ENCODE assay signal across 8 mouse cellular contexts in genomic region chr11:119363534-119364145, GRCm38 (mm10). TPM values are rescaled to one million over a fixed set of nuclear protein-coding genes. Genes with fewer than 3 reads are reported as not detected.
A peak's percentile ranks its signal among the peaks of the same experiment; 100 is the strongest.
DNase-seq lines count a peak whose midpoint lies in the region; ATAC-seq and TF ChIP-seq lines count a peak whose summit lies in the region.

No protein-coding gene starts in this region.

- WGBS in heart, embryonic 16.5 days, result 33% methylated on average over 11 of the region's 11 CpGs
- WGBS in liver, embryonic 13.5 days (ENCODE audit: insufficient replicate concordance), result 21% methylated on average over 11 of the region's 11 CpGs
- 28% methylated on average over 11 of the region's 11 CpGs for whole genome bisulfite sequencing in neural tube, embryonic 11.5 days

- H3K4me2 ChIP-seq in heart, embryonic 16.5 days (ENCODE audit: low read depth, low read length), result 0 out of 2 replicates have a peak overlapping the region, but pooled peaks have one; percentile 4
- peak overlapping the region; percentile 23; the same call in 1 of the 2 replicates for H3K4me2 ChIP-seq in liver, embryonic 13.5 days
- H3K4me2 ChIP-seq in neural tube, embryonic 11.5 days (ENCODE audit: low read depth), result peak overlapping the region; percentile 36

- DNase-seq in CD8-positive naive resting alpha-beta T cell, adult 2 months (ENCODE audit: low read depth in 2 of 2, low spot score in 2 of 2), result peak; percentile 67 to 78
- DNase-seq in brain, adult 2 months (ENCODE audit: low read depth, low spot score), result peak; percentile 77
- peak; percentile 73 for DNase-seq in kidney, postnatal 14 days
- DNase-seq in liver, embryonic 13.5 days, result peak; percentile 55
- peak; percentile 83 for DNase-seq in neural tube, embryonic 11.5 days (ENCODE audit: low spot score)
- DNase-seq in testis, postnatal 10 days (ENCODE audit: low spot score), result peak; percentile 81

- TF ChIP-seq POLR2A in embryonic fibroblast, embryonic 13.5 days (IDR thresholded peaks at IDR 0.05; ENCODE audit: low read depth, low read length), result no peak

- no peak overlapping the region for H3K27ac ChIP-seq in embryonic fibroblast, embryonic 13.5 days (ENCODE audit: insufficient read depth, low read length)
- H3K27ac ChIP-seq in heart, embryonic 16.5 days (ENCODE audit: low read length), result no peak overlapping the region
- no peak overlapping the region for H3K27ac ChIP-seq in liver, embryonic 13.5 days
- no peak overlapping the region for H3K27ac ChIP-seq in neural tube, embryonic 11.5 days (ENCODE audit: low read depth, low read length)

- no peaks in the 10 kb centered on the region for H3K27me3 ChIP-seq in heart, embryonic 16.5 days (ENCODE audit: control insufficient read depth, insufficient read depth, low read length)
- no peaks in the 10 kb centered on the region for H3K27me3 ChIP-seq in liver, embryonic 13.5 days
- no peaks in the 10 kb centered on the region for H3K27me3 ChIP-seq in neural tube, embryonic 11.5 days (ENCODE audit: control insufficient read depth, insufficient read depth, low read length)

- TF ChIP-seq CTCF in embryonic fibroblast, embryonic 13.5 days (IDR thresholded peaks at IDR 0.05; ENCODE audit: borderline replicate concordance, insufficient read depth, low read length), result peak; percentile 95

- peaks cover 5% of the 10 kb centered on the region; the same call in 1 of the 2 replicates for H3K9me3 ChIP-seq in heart, embryonic 16.5 days (replicated peaks; ENCODE audit: control insufficient read depth, low read length)
- H3K9me3 ChIP-seq in liver, embryonic 13.5 days (replicated peaks), result no peaks in the 10 kb centered on the region
- no peaks in the 10 kb centered on the region for H3K9me3 ChIP-seq in neural tube, embryonic 11.5 days (ENCODE audit: control insufficient read depth, low read length)

- peak; percentile 85 for ATAC-seq in heart, embryonic 16.5 days (replicated peaks; ENCODE audit: extremely low read depth, insufficient read depth, low FRiP score)
- ATAC-seq in liver, embryonic 13.5 days (ENCODE audit: low read depth), result peak; percentile 73
- peak; percentile 61 for ATAC-seq in neural tube, embryonic 11.5 days (ENCODE audit: insufficient read depth, low FRiP score, low TSS enrichment)

- H3K4me3 ChIP-seq in embryonic fibroblast, embryonic 13.5 days (ENCODE audit: insufficient read depth, low read length), result no peak overlapping the region
- no peak overlapping the region for H3K4me3 ChIP-seq in heart, embryonic 16.5 days (ENCODE audit: low read length)
- no peak overlapping the region for H3K4me3 ChIP-seq in liver, embryonic 13.5 days (replicated peaks)
- no peak overlapping the region for H3K4me3 ChIP-seq in neural tube, embryonic 11.5 days (ENCODE audit: low read depth, low read length)

- peaks cover 16% of the 10 kb centered on the region for H3K36me3 ChIP-seq in heart, embryonic 16.5 days (ENCODE audit: control insufficient read depth, insufficient read depth)
- no peaks in the 10 kb centered on the region for H3K36me3 ChIP-seq in liver, embryonic 13.5 days
- H3K36me3 ChIP-seq in neural tube, embryonic 11.5 days (ENCODE audit: control insufficient read depth, insufficient read depth, low read length), result no peaks in the 10 kb centered on the region

- no peaks in the 10 kb centered on the region for H3K4me1 ChIP-seq in embryonic fibroblast, embryonic 13.5 days (ENCODE audit: control insufficient read depth, insufficient read depth, low read length)
- no peaks in the 10 kb centered on the region for H3K4me1 ChIP-seq in heart, embryonic 16.5 days (ENCODE audit: control insufficient read depth, insufficient read depth, low read length)
- peaks cover 9% of the 10 kb centered on the region for H3K4me1 ChIP-seq in liver, embryonic 13.5 days (replicated peaks)
- peaks cover 12% of the 10 kb centered on the region for H3K4me1 ChIP-seq in neural tube, embryonic 11.5 days (ENCODE audit: control insufficient read depth, insufficient read depth, low read length)

- no peak overlapping the region for H3K9ac ChIP-seq in heart, embryonic 16.5 days (ENCODE audit: low read length)
- no peak overlapping the region for H3K9ac ChIP-seq in liver, embryonic 13.5 days
- H3K9ac ChIP-seq in neural tube, embryonic 11.5 days (ENCODE audit: low read length), result peak overlapping the region; percentile 18; the same call in 1 of the 2 replicates

RNA-seq across cellular contexts. Expression of gene Slc26a11, which starts 8.3 kb away (rescaled TPM):
- polyA plus RNA-seq in embryonic fibroblast, embryonic 13.5 days (2011; ENCODE audit: insufficient read length, low read depth, missing spikeins), result 9.0 and 10.8 TPM in 2 replicates
- polyA plus RNA-seq in heart, embryonic 16.5 days (2015; fragmentation: Nextera tagmentation; extraction: Ambion mirVana), result 10.2 TPM in 2 replicates
- polyA plus RNA-seq in liver, embryonic 13.5 days (2015; fragmentation: Nextera tagmentation; extraction: Ambion mirVana), result 1.4 and 1.8 TPM in 2 replicates
- polyA plus RNA-seq in neural tube, embryonic 11.5 days (2014; fragmentation: Nextera tagmentation; extraction: Ambion mirVana), result 4.3 and 5.2 TPM in 2 replicates

RNA-seq across cellular contexts. Expression of gene Sgsh, which starts 8.3 kb away (rescaled TPM):
- polyA plus RNA-seq in embryonic fibroblast, embryonic 13.5 days (2011; ENCODE audit: insufficient read length, low read depth, missing spikeins), result 16.1 and 17.3 TPM in 2 replicates
- 4.7 and 6.1 TPM in 2 replicates for polyA plus RNA-seq in heart, embryonic 16.5 days (2015; fragmentation: Nextera tagmentation; extraction: Ambion mirVana)
- polyA plus RNA-seq in liver, embryonic 13.5 days (2015; fragmentation: Nextera tagmentation; extraction: Ambion mirVana), result 2.2 and 2.7 TPM in 2 replicates
- polyA plus RNA-seq in neural tube, embryonic 11.5 days (2014; fragmentation: Nextera tagmentation; extraction: Ambion mirVana), result 5.2 and 6.7 TPM in 2 replicates

RNA-seq across cellular contexts. Expression of gene Rnf213, which starts 29.3 kb away (rescaled TPM):
- polyA plus RNA-seq in embryonic fibroblast, embryonic 13.5 days (2011; ENCODE audit: insufficient read length, low read depth, missing spikeins), result 48.6 and 61.2 TPM in 2 replicates
- polyA plus RNA-seq in heart, embryonic 16.5 days (2015; fragmentation: Nextera tagmentation; extraction: Ambion mirVana), result 6.7 and 7.6 TPM in 2 replicates
- 3.1 and 3.2 TPM in 2 replicates for polyA plus RNA-seq in liver, embryonic 13.5 days (2015; fragmentation: Nextera tagmentation; extraction: Ambion mirVana)
- polyA plus RNA-seq in neural tube, embryonic 11.5 days (2014; fragmentation: Nextera tagmentation; extraction: Ambion mirVana), result 1.8 and 1.9 TPM in 2 replicates

RNA-seq across cellular contexts. Expression of gene Card14, which starts 56.1 kb away (rescaled TPM):
- not detected in 2 replicates for polyA plus RNA-seq in embryonic fibroblast, embryonic 13.5 days (2011; ENCODE audit: insufficient read length, low read depth, missing spikeins)
- polyA plus RNA-seq in heart, embryonic 16.5 days (2015; fragmentation: Nextera tagmentation; extraction: Ambion mirVana), result 0.20 and 0.35 TPM in 2 replicates
- polyA plus RNA-seq in liver, embryonic 13.5 days (2015; fragmentation: Nextera tagmentation; extraction: Ambion mirVana), result 0.20 and 0.22 TPM in 2 replicates
- polyA plus RNA-seq in neural tube, embryonic 11.5 days (2014; fragmentation: Nextera tagmentation; extraction: Ambion mirVana), result not detected in 2 replicates
